Mouse (Mus musculus): ENCODE results near the gene Rnf31.

DNA sequence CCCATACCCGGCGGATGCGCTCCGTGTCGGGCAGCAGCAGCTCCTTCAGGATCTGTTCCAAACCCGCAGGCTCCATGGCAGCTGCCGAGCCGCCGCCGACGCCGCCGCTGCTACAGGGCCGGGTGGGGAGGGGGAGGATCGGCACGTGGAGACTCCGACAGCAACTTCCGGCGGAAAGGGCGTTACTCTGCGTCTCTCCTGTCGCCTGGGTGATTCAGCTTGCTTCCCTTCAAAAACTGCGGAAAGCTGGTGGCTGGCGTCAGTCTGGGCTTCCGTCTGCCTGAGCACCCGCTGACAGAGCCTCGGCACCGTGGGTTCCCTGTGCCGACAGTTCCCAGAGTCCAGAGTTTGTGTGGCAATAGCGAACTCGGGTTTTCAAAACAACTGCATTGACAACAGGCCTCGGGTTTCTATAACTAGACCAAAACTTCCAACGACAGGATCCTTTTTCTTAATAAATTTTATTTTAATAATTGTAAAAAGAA, 44.1 kb downstream of the Rnf31 start, which contains the start of gene Ipo4:
- TF ChIP-seq CTCF (IDR thresholded peaks at IDR 0.05; ENCODE audit: low read depth, low read length) (no peak), GATA1 (IDR thresholded peaks at IDR 0.05; ENCODE audit: borderline replicate concordance, low read length) (no peak), GATA2 (IDR thresholded peaks at IDR 0.05; ENCODE audit: borderline replicate concordance, low read depth, low read length) (no peak), TAL1 (conservative IDR thresholded peaks at IDR 0.05; ENCODE audit: low read depth, low read length) (no peak)

Measured in G1E (cell line).